Mouse (Mus musculus) thymus, postnatal 36 days (tissue): ENCODE results near the gene Syp.
A peak's percentile ranks its signal among the peaks of the same experiment; 100 is the strongest.

Experiments used
- DNase-seq, 2 experiments: peaks; one replicate each; pipeline ENCODE4 v3.0.0; 2022; ENCODE audit warnings: mixed read lengths in 2 of 2

Gene Syp

GRCm38 (mm10) chrX:7664791-7665190, 26.5 kb downstream of the Syp start:
- no peak for DNase-seq

- DNase-seq, result no peak
Observed at GRCm38 (mm10) chrX:7665739-7666502, 27.6 kb downstream of the Syp start.

GRCm38 (mm10) chrX:7670390-7670881, 32.2 kb downstream of the Syp start:
- DNase-seq, result peak; percentile 49 to 64

- DNase-seq, result peak; percentile 45 to 65
Observed at GRCm38 (mm10) chrX:7670921-7671623, 32.8 kb downstream of the Syp start, which contains the start of gene Plp2. Gene Plp2 (minus strand): TSS chrX:7671390.

- no peak for DNase-seq
Observed at GRCm38 (mm10) chrX:7672739-7673138, 34.5 kb downstream of the Syp start.

DNA sequence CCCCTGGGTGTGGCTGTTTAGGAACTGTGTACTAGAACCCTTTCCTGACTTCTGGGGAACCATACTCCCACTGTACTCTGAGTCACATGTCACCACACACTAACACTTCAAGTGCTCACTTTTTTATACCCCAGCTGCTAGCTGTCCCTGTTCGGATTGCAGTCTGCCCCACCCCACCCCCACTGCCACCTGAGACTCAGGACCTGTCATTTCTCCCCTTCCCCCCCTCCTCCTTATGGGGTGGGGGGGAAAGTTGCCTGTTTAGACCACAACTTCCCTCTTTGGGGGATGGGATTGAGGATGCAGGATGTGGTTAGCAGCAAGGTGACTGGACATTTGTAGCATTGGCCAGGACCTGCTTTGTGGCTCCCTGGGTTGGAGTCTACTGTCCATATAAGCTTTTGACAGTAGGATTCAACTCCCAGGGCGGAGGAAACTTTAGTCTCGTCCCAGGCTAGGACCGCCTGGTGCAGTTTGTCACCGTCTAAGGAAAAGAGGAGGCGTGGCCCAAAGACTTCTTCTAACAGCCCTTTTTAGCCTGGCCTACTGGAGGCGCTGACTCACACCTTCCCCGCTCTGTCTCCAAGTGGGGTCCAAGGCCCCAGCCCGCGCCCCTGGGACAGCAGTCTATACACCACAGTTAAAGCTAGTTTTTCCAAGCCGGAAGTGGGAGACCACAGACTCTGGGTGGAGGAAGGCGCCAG, 35.5 kb downstream of the Syp start:
- DNase-seq, result peak; percentile 34 to 57

DNA sequence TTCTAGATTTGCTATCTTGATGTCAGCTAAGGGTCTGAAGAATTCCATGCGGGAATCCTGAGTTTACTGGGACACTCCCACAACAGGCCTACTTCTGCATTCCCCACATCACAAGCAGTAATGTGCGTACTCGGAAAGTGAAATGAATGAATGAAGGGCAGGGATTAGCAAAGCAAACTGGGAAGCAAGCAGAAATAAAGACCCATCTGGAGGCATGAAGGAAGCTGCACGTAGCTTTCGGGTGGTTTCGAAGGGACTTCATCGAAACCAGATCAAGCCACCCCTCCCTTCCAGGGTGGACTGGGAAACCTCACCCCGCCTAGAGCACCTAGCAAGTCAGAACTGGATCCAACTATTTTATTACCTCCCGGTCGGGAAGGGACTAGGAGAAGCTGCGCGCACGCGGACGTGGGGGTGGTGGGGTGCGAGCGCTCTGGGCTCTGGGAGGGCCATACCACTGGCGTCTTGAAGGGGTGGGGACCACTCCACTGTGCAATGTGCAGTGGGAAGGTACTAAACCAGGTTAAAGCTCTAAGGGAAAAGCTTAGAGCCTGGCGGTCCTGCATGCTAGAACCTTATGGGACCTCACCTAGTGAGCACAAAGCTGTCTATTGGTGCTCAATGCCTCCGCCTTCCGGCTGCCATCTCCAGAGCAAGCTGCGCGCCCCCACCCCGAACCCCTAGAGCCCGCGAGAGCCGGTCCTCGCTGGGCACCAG, 36.2 kb downstream of the Syp start:
- peak; percentile 42 to 55 for DNase-seq

DNA sequence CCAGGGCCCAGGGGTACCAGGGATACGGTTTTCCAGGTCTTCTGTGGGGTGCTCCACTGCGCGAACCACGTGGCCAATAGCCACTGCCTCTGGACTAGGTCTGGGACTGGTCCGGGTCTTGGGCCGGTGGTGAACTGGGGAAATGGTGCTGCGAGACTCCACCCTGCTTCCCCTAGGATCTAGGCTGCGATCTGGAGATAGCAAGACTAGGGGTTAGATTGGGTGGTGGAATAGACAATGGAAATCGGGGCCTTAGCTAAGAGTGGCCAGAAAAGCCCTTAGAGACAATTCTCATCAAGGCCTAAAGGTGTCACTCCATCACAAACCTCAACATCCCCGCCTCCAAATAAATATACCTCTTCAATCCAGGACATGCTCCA, 36.7 kb downstream of the Syp start:
- DNase-seq, result no peak

DNA sequence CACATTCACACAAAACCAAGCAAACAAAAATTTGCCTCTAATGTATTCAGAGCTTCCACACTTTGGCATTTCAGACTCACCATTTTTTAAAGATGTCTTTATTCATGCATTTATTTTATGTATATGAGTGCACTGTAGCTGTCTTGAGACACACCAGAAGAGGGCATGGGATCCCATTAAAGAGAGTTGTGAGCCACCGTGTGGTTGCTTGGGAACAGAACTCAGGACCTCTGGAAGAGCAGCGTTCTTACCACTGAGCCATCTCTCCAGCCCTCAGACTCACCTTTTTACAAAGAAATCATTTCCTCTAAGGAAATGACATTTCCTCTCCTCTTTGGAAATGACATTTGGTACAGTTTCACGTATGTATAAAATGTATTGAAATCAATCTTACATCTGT, 40.7 kb downstream of the Syp start:
- no peak for DNase-seq

- DNase-seq, result peak; percentile 86 to 88
Observed at GRCm38 (mm10) chrX:7679405-7680056, 41.3 kb downstream of the Syp start.

GRCm38 (mm10) chrX:7680057-7680412, 41.8 kb downstream of the Syp start:
- DNase-seq, result no peak

DNA sequence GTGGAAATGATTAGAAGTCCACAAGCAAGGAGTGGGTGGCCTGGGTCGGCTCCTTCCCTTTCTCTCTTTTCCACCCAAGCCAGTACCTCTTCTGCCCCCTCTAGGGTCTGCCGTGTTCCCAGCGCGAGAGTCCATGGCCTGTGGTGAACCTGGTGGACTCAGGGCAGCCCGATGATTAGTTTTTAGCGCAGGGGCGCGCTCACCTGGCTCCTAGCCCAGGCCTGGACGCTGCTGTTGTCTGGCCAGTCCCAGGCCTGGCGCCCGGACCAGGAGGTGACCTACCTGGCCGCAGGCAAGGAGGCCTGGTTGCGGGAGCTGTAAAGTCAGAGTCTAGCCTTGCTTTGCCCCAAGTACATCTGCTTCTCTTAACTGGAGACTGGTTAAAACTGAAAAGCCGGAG, 42.6 kb downstream of the Syp start, which contains the start of gene Magix:
Gene Magix (minus strand): TSS at position 388 of the 400 bp plus-strand sequence.
- no peak for DNase-seq

DNA sequence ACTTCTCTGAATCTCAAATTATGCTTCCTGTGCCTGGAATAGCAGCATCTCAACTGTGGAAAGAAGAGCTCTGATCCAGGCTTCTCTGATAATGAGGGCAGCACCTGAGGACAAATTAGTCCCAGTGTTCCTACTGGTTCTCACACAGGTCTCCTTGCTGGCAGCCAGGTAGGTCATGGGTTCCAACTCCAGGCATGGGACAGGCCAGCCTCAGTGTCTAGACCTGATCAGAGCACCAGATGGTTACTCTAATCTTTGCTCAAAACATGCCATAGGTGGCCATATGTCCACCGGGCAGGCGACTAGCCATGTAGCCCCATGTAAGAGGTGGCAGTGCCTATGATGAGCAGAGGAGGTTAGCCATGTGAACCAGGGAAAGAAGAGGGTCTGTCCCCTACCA, 50.0 kb downstream of the Syp start:
- no peak for DNase-seq

GRCm38 (mm10) chrX:7690486-7690885, 52.2 kb downstream of the Syp start:
- no peak for DNase-seq

GRCm38 (mm10) chrX:7692862-7693261, 54.6 kb downstream of the Syp start:
- peak; percentile 22 to 29 for DNase-seq

GRCm38 (mm10) chrX:7696520-7696919, 58.2 kb downstream of the Syp start:
- no peak for DNase-seq

GRCm38 (mm10) chrX:7696954-7697381, 58.7 kb downstream of the Syp start, which contains the start of gene Gpkow:
Gene Gpkow (plus strand): TSS chrX:7697131.
- peak; percentile 68 to 85 for DNase-seq
